Mouse (Mus musculus) neural tube, embryonic 14.5 days (tissue): ENCODE data around the gene Serpina7. TPM values are rescaled to one million over a fixed set of nuclear protein-coding genes. Genes with fewer than 3 reads are reported as not detected.

ENCODE experiments used
- ATAC-seq: fragments of 200-750 bp; cut with Nextera tagmentation; 2 replicates; pipeline ENCODE4 v1.8.0; 2017; ENCODE audit warnings: low read depth, mild to moderate bottlenecking, moderate TSS enrichment, moderate library complexity
- H3K27ac ChIP-seq: fragments of 300-500 bp; sonication (generic); 2 replicates; pipeline ENCODE4 v1.5.1; 2014; ENCODE audit warnings: low read depth, mild to moderate bottlenecking, control low read depth, low read length, moderate library complexity, mixed read lengths
- H3K27me3 ChIP-seq: fragments of 300-500 bp; sonication (generic); 2 replicates; pipeline ENCODE4 v1.6.1; 2014; ENCODE audit warnings: low read length; ENCODE audit not compliant: control insufficient read depth, insufficient read depth
- H3K36me3 ChIP-seq: fragments of 300-500 bp; sonication (generic); 2 replicates; pipeline ENCODE4 v1.6.1; 2014; ENCODE audit warnings: low read length, mixed read lengths; ENCODE audit not compliant: control insufficient read depth, insufficient read depth
- H3K4me1 ChIP-seq: fragments of 300-500 bp; sonication (generic); 2 replicates; pipeline ENCODE4 v1.6.1; 2014; ENCODE audit warnings: low read length; ENCODE audit not compliant: control insufficient read depth, insufficient read depth
- H3K4me2 ChIP-seq: fragments of 300-500 bp; sonication (generic); 2 replicates; pipeline ENCODE4 v1.6.1; 2014; ENCODE audit warnings: mild to moderate bottlenecking, low read depth, low read length, control low read depth
- H3K4me3 ChIP-seq: fragments of 300-500 bp; sonication (generic); 2 replicates; pipeline ENCODE4 v1.5.1; 2014; ENCODE audit warnings: low read depth, low read length, control low read depth, mixed read lengths
- H3K9ac ChIP-seq: fragments of 300-500 bp; sonication (generic); replicated peaks from 2 replicates; pipeline ENCODE4 v1.6.1; 2014; ENCODE audit warnings: low read depth, mild to moderate bottlenecking, control low read depth, low read length, mixed read lengths
- H3K9me3 ChIP-seq: fragments of 300-500 bp; sonication (generic); 2 replicates; pipeline ENCODE4 v1.6.1; 2016; ENCODE audit warnings: low read length; ENCODE audit not compliant: control insufficient read depth
- WGBS: fragments of 180-500 bp; shearing (Covaris S2); extraction: QIAGEN DNeasy Blood & Tissue Kit; methylation state at CpG from one replicate; pipeline ENCODE4 v1.1.7; 2014; 5-methylcytosine and 5-hydroxymethylcytosine counted together
- polyA plus RNA-seq: library from polyadenylated mRNA; unstranded; fragments of >200 nt; fragmentation: Nextera tagmentation; extraction: Ambion mirVana; gene quantifications from 2 replicates; pipeline ENCODE4 v1.2.1, GENCODE M21; 2014

The Serpina7 gene
- polyA plus RNA-seq, result not detected in 2 replicates

DNA sequence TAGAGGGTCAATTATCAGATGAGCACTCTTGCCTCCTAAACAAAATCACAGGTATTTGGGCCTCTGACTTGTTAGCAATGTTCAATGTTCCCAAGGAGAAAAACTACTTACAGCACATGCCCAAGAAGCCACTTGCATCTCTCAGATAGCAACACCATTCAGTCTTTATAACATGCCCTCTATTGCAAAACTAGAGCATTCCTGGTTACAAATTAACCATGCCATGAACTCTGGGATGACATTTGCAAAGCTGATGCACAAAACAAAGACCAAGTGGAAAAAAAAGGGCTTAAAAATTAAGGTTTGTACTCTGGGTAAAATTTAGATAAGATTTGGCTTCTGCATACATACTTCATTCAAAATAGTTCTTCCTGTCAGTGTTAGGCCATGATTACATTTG is at the start of gene Serpina7:
Gene Serpina7 (minus strand): TSS at position 160 of the 400 bp plus-strand sequence.
- no peak within 1 kb of the TSS for H3K9ac ChIP-seq
- no peak for ATAC-seq
- H3K4me1 ChIP-seq, result no peaks in the 10 kb centered on the region
- H3K27me3 ChIP-seq, result no peaks in the 10 kb centered on the region
- no peak within 1 kb of the TSS for H3K4me3 ChIP-seq
- no peaks in the 10 kb centered on the region for H3K36me3 ChIP-seq
- no peak within 1 kb of the TSS for H3K4me2 ChIP-seq
- H3K27ac ChIP-seq, result no peak within 1 kb of the TSS
- H3K9me3 ChIP-seq, result no peaks in the 10 kb centered on the region

DNA sequence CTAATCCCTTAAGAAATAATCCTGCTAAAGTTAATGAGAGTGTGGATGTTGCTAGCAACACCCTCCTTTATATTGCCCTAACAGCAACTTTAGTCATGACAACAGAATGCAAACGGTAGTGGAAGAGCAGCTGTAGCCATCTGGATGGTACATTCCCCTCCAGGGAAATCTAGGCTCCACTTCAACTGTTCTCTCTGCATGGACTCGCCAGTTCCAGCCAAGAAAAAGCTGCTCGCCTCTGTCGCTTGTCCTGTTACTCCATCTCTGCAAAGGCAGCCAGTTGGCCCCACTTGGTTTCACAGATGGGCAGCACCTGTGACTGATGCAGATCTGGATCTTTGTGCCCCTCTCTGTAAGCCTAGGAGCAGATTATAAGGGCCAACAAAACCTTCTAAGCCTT is 49.0 kb upstream of the Serpina7 start:
- Histone ChIP-seq H3K4me1 (no peaks in the 10 kb centered on the region), H3K27me3 (no peaks in the 10 kb centered on the region), H3K36me3 (no peaks in the 10 kb centered on the region), H3K4me2 (no peak overlapping the region), H3K9ac (no peak overlapping the region), H3K27ac (no peak overlapping the region), H3K9me3 (no peaks in the 10 kb centered on the region), H3K4me3 (no peak overlapping the region)
- no peak for ATAC-seq
- WGBS, result 73% methylated on average over 4 of the region's 4 CpGs

DNA sequence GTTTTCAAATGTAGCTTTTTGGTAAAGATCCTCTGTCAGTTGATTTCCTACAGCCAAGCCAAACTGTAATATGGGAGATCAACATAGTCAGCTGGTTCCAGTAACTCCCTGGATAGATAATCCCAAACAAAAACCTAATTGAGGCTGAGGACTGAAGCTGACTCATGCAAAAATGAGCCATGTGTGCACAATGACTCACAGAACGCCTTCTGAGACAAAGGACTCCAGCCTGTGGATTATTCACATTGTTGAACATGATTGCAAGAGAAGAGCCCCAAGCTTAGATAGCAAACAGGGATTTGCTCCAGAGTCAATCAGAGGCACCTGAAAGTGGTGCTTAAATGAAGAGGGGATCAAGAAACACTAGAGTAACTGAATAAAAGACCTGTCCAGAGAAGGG is 12.2 kb upstream of the Serpina7 start:
- Histone ChIP-seq H3K36me3 (no peaks in the 10 kb centered on the region), H3K27me3 (no peaks in the 10 kb centered on the region), H3K4me3 (no peak overlapping the region), H3K4me2 (no peak overlapping the region), H3K9ac (no peak overlapping the region), H3K4me1 (no peaks in the 10 kb centered on the region), H3K9me3 (no peaks in the 10 kb centered on the region), H3K27ac (no peak overlapping the region)
- WGBS, result 61% methylated on average over 1 of the region's 1 CpGs
- ATAC-seq, result no peak

DNA sequence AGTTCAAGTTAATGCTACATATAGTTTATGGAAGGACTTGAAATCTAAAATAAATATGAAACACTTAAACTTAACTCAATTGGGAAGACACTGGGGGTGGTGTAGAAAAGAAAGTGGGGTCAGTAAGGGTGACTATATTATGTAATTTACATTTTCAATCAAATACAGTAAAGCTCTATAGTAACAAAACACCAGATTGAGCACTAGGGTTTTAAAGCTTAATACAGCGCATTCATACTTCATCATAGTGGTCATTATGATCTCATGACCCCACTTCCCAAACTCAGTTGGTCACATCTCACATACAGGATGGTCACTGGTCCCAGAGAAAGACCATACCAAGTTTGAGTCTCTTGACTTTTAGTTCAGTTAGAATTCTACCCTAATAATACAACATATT is 907 bp upstream of the Serpina7 start, which contains the start of gene 4930513O06Rik:
Gene 4930513O06Rik (plus strand): TSS at position 301 of the 400 bp plus-strand sequence.
- ATAC-seq, result no peak
- WGBS, result 96% methylated on average over 1 of the region's 1 CpGs

GRCm38 (mm10) chrX:139078493-139078892 is 6.5 kb downstream of the Serpina7 start:
- H3K4me3 ChIP-seq, result no peak overlapping the region
- H3K27me3 ChIP-seq, result no peaks in the 10 kb centered on the region
- no peaks in the 10 kb centered on the region for H3K9me3 ChIP-seq
- ATAC-seq, result no peak
- WGBS, result 84% methylated on average over 2 of the region's 2 CpGs
- H3K27ac ChIP-seq, result no peak overlapping the region
- no peak overlapping the region for H3K9ac ChIP-seq
- H3K4me2 ChIP-seq, result no peak overlapping the region
- H3K4me1 ChIP-seq, result no peaks in the 10 kb centered on the region
- no peaks in the 10 kb centered on the region for H3K36me3 ChIP-seq

More for the DNA sequence above, 907 bp upstream of the Serpina7 start, which contains the start of gene 4930513O06Rik:
- no peaks in the 10 kb centered on the region for H3K9me3 ChIP-seq
- H3K4me1 ChIP-seq, result no peaks in the 10 kb centered on the region
- H3K27me3 ChIP-seq, result no peaks in the 10 kb centered on the region
- no peaks in the 10 kb centered on the region for H3K36me3 ChIP-seq
- H3K27ac ChIP-seq, result no peak within 1 kb of the TSS
- no peak within 1 kb of the TSS for H3K4me2 ChIP-seq
- no peak within 1 kb of the TSS for H3K4me3 ChIP-seq
- H3K9ac ChIP-seq, result no peak within 1 kb of the TSS

- Histone ChIP-seq H3K4me1 (no peaks in the 10 kb centered on the region), H3K4me2 (no peak overlapping the region), H3K9ac (no peak overlapping the region), H3K9me3 (no peaks in the 10 kb centered on the region), H3K27ac (no peak overlapping the region), H3K36me3 (no peaks in the 10 kb centered on the region), H3K27me3 (no peaks in the 10 kb centered on the region), H3K4me3 (no peak overlapping the region)
- ATAC-seq, result no peak
- WGBS, result 91% methylated on average over 5 of the region's 5 CpGs
These were observed 21.0 kb downstream of the Serpina7 start for GRCm38 (mm10) chrX:139064078-139064477.

GRCm38 (mm10) chrX:139053149-139053548 is 31.9 kb downstream of the Serpina7 start:
- Histone ChIP-seq H3K9ac (no peak overlapping the region), H3K4me2 (no peak overlapping the region), H3K27me3 (no peaks in the 10 kb centered on the region), H3K4me3 (no peak overlapping the region), H3K36me3 (no peaks in the 10 kb centered on the region), H3K4me1 (no peaks in the 10 kb centered on the region), H3K27ac (no peak overlapping the region), H3K9me3 (no peaks in the 10 kb centered on the region)
- 89% methylated on average over 1 of the region's 1 CpGs for WGBS
- ATAC-seq, result no peak

GRCm38 (mm10) chrX:139051976-139052375 is 33.1 kb downstream of the Serpina7 start:
- 71% methylated on average over 1 of the region's 1 CpGs for WGBS
- H3K4me3 ChIP-seq, result no peak overlapping the region
- H3K9me3 ChIP-seq, result no peaks in the 10 kb centered on the region

DNA sequence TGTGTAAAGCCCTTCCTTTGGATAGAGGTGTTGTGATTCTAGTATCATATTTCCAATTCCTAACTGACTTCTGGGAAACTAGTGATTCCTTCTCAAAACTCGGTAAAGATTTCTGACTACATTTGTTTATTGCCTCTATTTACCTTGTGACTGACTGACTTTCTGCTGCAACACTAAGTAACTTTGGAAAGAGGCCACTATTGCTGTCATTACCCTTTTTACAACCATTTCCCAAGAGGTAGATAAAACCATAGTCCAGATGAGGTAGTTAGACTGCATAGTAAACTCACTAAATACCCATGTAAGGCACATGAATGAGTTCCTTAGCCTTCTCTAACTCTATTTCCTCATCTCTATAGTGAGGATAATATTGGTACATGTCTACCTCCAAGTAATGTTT is 43.9 kb downstream of the Serpina7 start:
- no peak for ATAC-seq
- H3K4me2 ChIP-seq, result no peak overlapping the region
- H3K9ac ChIP-seq, result no peak overlapping the region
- WGBS, result 52% methylated on average over 1 of the region's 1 CpGs
- no peaks in the 10 kb centered on the region for H3K27me3 ChIP-seq
- H3K4me3 ChIP-seq, result no peak overlapping the region
- H3K9me3 ChIP-seq, result no peaks in the 10 kb centered on the region
- no peak overlapping the region for H3K27ac ChIP-seq
- no peaks in the 10 kb centered on the region for H3K36me3 ChIP-seq
- H3K4me1 ChIP-seq, result no peaks in the 10 kb centered on the region

More at GRCm38 (mm10) chrX:139051976-139052375, 33.1 kb downstream of the Serpina7 start:
- ATAC-seq, result no peak
- H3K4me1 ChIP-seq, result no peaks in the 10 kb centered on the region
- no peaks in the 10 kb centered on the region for H3K27me3 ChIP-seq
- no peak overlapping the region for H3K4me2 ChIP-seq
- H3K27ac ChIP-seq, result no peak overlapping the region
- H3K9ac ChIP-seq, result no peak overlapping the region
- no peaks in the 10 kb centered on the region for H3K36me3 ChIP-seq
